Mouse (Mus musculus): ENCODE measurements at regions not wholly inside any gene's neighbourhood (a gene's known extent, or its start where the extent isn't known, plus 50 kb on each side); places are given as distances from the start of the nearest gene placed in this dataset.

GRCm38 (mm10) chr1:137033679-137034078, 73.4 kb upstream of the Nr5a2 start:
- no peak overlapping the region for H3K4me3 ChIP-seq (ENCODE audit: control insufficient read depth in 1 of 2, insufficient read depth in 1 of 2, low read depth in 2 of 2, low read length in 2 of 2)
- no peaks in the 10 kb centered on the region for H3K36me3 ChIP-seq (ENCODE audit: control insufficient read depth in 1 of 2, insufficient read depth in 2 of 2, low read length in 2 of 2)
- no peaks in the 10 kb centered on the region for H3K9me3 ChIP-seq (replicated peaks; ENCODE audit: insufficient read depth, low read length)
- H3K27ac ChIP-seq (ENCODE audit: control insufficient read depth, low read depth, low read length): no peak overlapping the region
- no peak for DNase-seq (ENCODE audit: low read depth, low spot score)
- no peak for TF ChIP-seq RAD21 (IDR thresholded peaks at IDR 0.05; ENCODE audit: low read depth, low read length)
- TF ChIP-seq E2F4 (IDR thresholded peaks at IDR 0.05; ENCODE audit: borderline replicate concordance, low read depth, low read length): no peak
- no peak for TF ChIP-seq MYB (IDR thresholded peaks at IDR 0.05; ENCODE audit: low read depth, low read length)
- no peak for TF ChIP-seq HCFC1 (IDR thresholded peaks at IDR 0.05; ENCODE audit: low read depth, low read length)
- no peak for TF ChIP-seq MAZ (IDR thresholded peaks at IDR 0.05; ENCODE audit: low read depth, low read length)
- TF ChIP-seq TCF12 (IDR thresholded peaks at IDR 0.05; ENCODE audit: low read depth, low read length): no peak
- no peak for TF ChIP-seq BHLHE40 (IDR thresholded peaks at IDR 0.05; ENCODE audit: borderline replicate concordance, low read depth, low read length)
- no peaks in the 10 kb centered on the region for H3K79me2 ChIP-seq (ENCODE audit: control insufficient read depth, insufficient read depth, low read length, poor library complexity)
- no peaks in the 10 kb centered on the region for H3K4me1 ChIP-seq (ENCODE audit: control insufficient read depth in 1 of 2, insufficient read depth in 2 of 2, low read length in 2 of 2)
- no peak overlapping the region for H3K9ac ChIP-seq (ENCODE audit: control insufficient read depth, low read depth, low read length, poor library complexity, severe bottlenecking)
- no peaks in the 10 kb centered on the region for H3K27me3 ChIP-seq (ENCODE audit: control insufficient read depth in 1 of 2, insufficient read depth in 2 of 2, low read length in 2 of 2)

DNA sequence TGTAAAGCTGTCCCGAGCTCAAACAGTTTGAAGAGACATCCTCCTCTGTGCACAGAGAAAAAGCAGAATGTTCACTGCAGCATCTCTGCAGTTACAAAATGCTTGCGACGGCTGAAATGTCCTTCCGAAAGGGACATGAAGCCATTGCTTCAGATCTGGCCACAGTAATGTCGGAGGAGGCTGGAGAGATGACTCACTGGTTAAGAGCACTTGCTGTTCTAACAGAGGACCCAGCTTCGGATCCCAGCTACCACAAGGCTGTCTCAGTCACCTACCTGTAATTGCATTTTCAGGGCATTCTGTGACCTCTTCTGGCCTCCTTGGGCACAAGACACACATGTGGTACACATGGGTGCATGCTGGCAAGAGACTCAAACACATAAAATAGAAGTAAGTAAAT, 63.5 kb upstream of the Nr5a2 start:
- no peaks in the 10 kb centered on the region for H3K4me1 ChIP-seq (ENCODE audit: control insufficient read depth in 1 of 2, insufficient read depth in 2 of 2, low read length in 2 of 2)
- no peaks in the 10 kb centered on the region for H3K79me2 ChIP-seq (ENCODE audit: control insufficient read depth, insufficient read depth, low read length, poor library complexity)
- H3K9me3 ChIP-seq (replicated peaks; ENCODE audit: insufficient read depth, low read length): no peaks in the 10 kb centered on the region
- H3K27me3 ChIP-seq (ENCODE audit: control insufficient read depth in 1 of 2, insufficient read depth in 2 of 2, low read length in 2 of 2): no peaks in the 10 kb centered on the region
- DNase-seq (ENCODE audit: low read depth, low spot score): no peak
- no peak for TF ChIP-seq MYC (IDR thresholded peaks at IDR 0.05; ENCODE audit: low read depth, low read length)
- no peak for TF ChIP-seq MAFK (IDR thresholded peaks at IDR 0.05; ENCODE audit: borderline replicate concordance, low read depth, low read length)
- no peak for TF ChIP-seq POLR2AphosphoS5 (IDR thresholded peaks at IDR 0.05; ENCODE audit: borderline replicate concordance, low read depth, low read length)
- TF ChIP-seq ELF1 (IDR thresholded peaks at IDR 0.05; ENCODE audit: low read depth, low read length): no peak
- no peak for TF ChIP-seq UBTF (IDR thresholded peaks at IDR 0.05; ENCODE audit: borderline replicate concordance, insufficient read depth, low read depth, low read length)
- no peak for TF ChIP-seq SIN3A (IDR thresholded peaks at IDR 0.05; ENCODE audit: low read length)
- TF ChIP-seq RAD21 (IDR thresholded peaks at IDR 0.05; ENCODE audit: low read depth, low read length): no peak
- no peak for TF ChIP-seq CHD2 (IDR thresholded peaks at IDR 0.05; ENCODE audit: low read length)
- no peak for TF ChIP-seq TCF12 (IDR thresholded peaks at IDR 0.05; ENCODE audit: low read depth, low read length)
- TF ChIP-seq ZKSCAN1 (IDR thresholded peaks at IDR 0.05; ENCODE audit: low read depth, low read length): no peak
- no peaks in the 10 kb centered on the region for H3K36me3 ChIP-seq (ENCODE audit: control insufficient read depth in 1 of 2, insufficient read depth in 2 of 2, low read length in 2 of 2)
- H3K9ac ChIP-seq (ENCODE audit: control insufficient read depth, low read depth, low read length, poor library complexity, severe bottlenecking): no peak overlapping the region
- no peak overlapping the region for H3K27ac ChIP-seq (ENCODE audit: control insufficient read depth, low read depth, low read length)
- no peak overlapping the region for H3K4me3 ChIP-seq (ENCODE audit: control insufficient read depth in 1 of 2, insufficient read depth in 1 of 2, low read depth in 2 of 2, low read length in 2 of 2)

DNA sequence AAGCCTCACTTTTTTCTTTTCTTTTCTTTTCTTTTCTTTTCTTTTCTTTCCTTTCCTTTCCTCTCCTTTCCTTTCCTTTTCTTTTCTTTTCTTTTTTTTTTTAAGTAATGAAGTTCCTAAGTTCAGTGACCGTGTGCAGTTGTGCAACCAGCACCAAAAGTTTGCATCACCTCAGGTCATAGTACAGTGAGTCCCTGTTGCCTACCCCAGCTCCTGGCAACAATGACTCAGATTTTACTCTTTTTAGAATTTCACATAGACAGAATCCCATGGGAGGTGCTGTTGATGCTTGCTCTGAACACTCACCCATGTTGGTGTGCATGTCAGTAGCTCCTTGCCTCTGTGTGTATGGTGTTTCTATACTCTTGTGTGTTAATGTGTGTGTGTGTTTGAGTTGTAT, 60.3 kb upstream of the Nr5a2 start:
- no peak overlapping the region for H3K27ac ChIP-seq (ENCODE audit: control insufficient read depth, low read depth, low read length)
- H3K79me2 ChIP-seq (ENCODE audit: control insufficient read depth, insufficient read depth, low read length, poor library complexity): no peaks in the 10 kb centered on the region
- no peak overlapping the region for H3K9ac ChIP-seq (ENCODE audit: control insufficient read depth, low read depth, low read length, poor library complexity, severe bottlenecking)
- no peaks in the 10 kb centered on the region for H3K4me1 ChIP-seq (ENCODE audit: control insufficient read depth in 1 of 2, insufficient read depth in 2 of 2, low read length in 2 of 2)
- H3K4me3 ChIP-seq (ENCODE audit: control insufficient read depth in 1 of 2, insufficient read depth in 1 of 2, low read depth in 2 of 2, low read length in 2 of 2): no peak overlapping the region
- DNase-seq (ENCODE audit: low read depth, low spot score): no peak
- no peaks in the 10 kb centered on the region for H3K36me3 ChIP-seq (ENCODE audit: control insufficient read depth in 1 of 2, insufficient read depth in 2 of 2, low read length in 2 of 2)
- TF ChIP-seq MAFK (IDR thresholded peaks at IDR 0.05; ENCODE audit: borderline replicate concordance, low read depth, low read length) (no peak), HCFC1 (IDR thresholded peaks at IDR 0.05; ENCODE audit: low read depth, low read length) (no peak), SMC3 (IDR thresholded peaks at IDR 0.05; ENCODE audit: low read depth, low read length) (no peak), RAD21 (IDR thresholded peaks at IDR 0.05; ENCODE audit: low read depth, low read length) (no peak), MYB (IDR thresholded peaks at IDR 0.05; ENCODE audit: low read depth, low read length) (no peak), USF2 (IDR thresholded peaks at IDR 0.05; ENCODE audit: borderline replicate concordance in 1 of 2, insufficient read depth in 1 of 2, low read depth in 1 of 2, low read length in 2 of 2) (no peak), MXI1 (IDR thresholded peaks at IDR 0.05; ENCODE audit: low read depth, low read length) (no peak), TAL1 (IDR thresholded peaks at IDR 0.05; ENCODE audit: low read length) (no peak)
- H3K9me3 ChIP-seq (replicated peaks; ENCODE audit: insufficient read depth, low read length): no peaks in the 10 kb centered on the region
- H3K27me3 ChIP-seq (ENCODE audit: control insufficient read depth in 1 of 2, insufficient read depth in 2 of 2, low read length in 2 of 2): no peaks in the 10 kb centered on the region

Measured in MEL (cell line).